29 mouse cellular contexts compared by ENCODE assay signal in genomic region chr6:50457551-50458348, GRCm38 (mm10). TPM values are rescaled to one million over a fixed set of nuclear protein-coding genes. Genes with fewer than 3 reads are reported as not detected.
DNase-seq lines count a peak whose midpoint lies in the region; ATAC-seq and TF ChIP-seq lines count a peak whose summit lies in the region.
"Had no signal": no experiment of that assay in that cellular context is flagged by ENCODE, and none has a peak within 500 bp of the region (broad histone marks: within the 10 kb centered on the region; RNA-seq: fewer than 3 reads in every experiment).

No protein-coding gene starts in this region.

- DNase-seq in heart, adult 11 months: peak; percentile 63
- DNase-seq in heart, adult 18-20 months: no peak
- DNase-seq in lung, postnatal 0 days (ENCODE audit: low spot score): peak; percentile 32
- no peak for DNase-seq in lung, adult 2 months
- no peak for DNase-seq in layer of hippocampus, postnatal 14 days (ENCODE audit: low spot score in 2 of 2)
- no peak for DNase-seq in gastrocnemius, adult 8-10 months (ENCODE audit: low spot score in 2 of 2)
- no peak for DNase-seq in right cerebral cortex, postnatal 25 days
- DNase-seq: adrenal gland, adult 8-10 months; gastrocnemius, adult 2 months; kidney, adult 18-20 months; kidney, postnatal 4 days; layer of hippocampus, adult 9-11 months; liver, embryonic 13.5 days; lung, embryonic 14.5 days; right cerebral cortex, adult 18-20 months; right cerebral cortex, postnatal 4 days; thymus, postnatal 14 days had no signal

- no peaks in the 10 kb centered on the region for H3K27me3 ChIP-seq in lung, postnatal 0 days (replicated peaks; ENCODE audit: insufficient read depth, low read length)
- H3K27me3 ChIP-seq: embryonic facial prominence, embryonic 13.5 days; heart, embryonic 15.5 days; megakaryocyte, embryonic 14.5 days; neural tube, embryonic 12.5 days had no signal

- no peak for TF ChIP-seq POLR2A in lung, adult 2 months (IDR thresholded peaks at IDR 0.05; ENCODE audit: borderline replicate concordance, extremely low read depth, low read depth, low read length)

- no peak for TF ChIP-seq CTCF in lung, postnatal 0 days (IDR thresholded peaks at IDR 0.05)
- no peak for TF ChIP-seq CTCF in lung, adult 2 months (IDR thresholded peaks at IDR 0.05; ENCODE audit: insufficient read depth, low read length)

- no peak overlapping the region for H3K27ac ChIP-seq in lung, postnatal 0 days (ENCODE audit: low read length)
- peak overlapping the region; percentile 66 for H3K27ac ChIP-seq in macrophage
- H3K27ac ChIP-seq: embryonic facial prominence, embryonic 13.5 days; forebrain, embryonic 10.5 days; heart, embryonic 10.5 days; heart, embryonic 15.5 days; left cerebral cortex, adult 2 months; limb, embryonic 12.5 days; liver, embryonic 13.5 days; midbrain, embryonic 12.5 days; neural tube, embryonic 12.5 days had no signal

- no peaks in the 10 kb centered on the region; the same call in 1 of the 2 replicates for H3K4me1 ChIP-seq in lung, postnatal 0 days (ENCODE audit: insufficient read depth, low read depth, low read length)
- peaks cover 7% of the 10 kb centered on the region for H3K4me1 ChIP-seq in lung, adult 2 months (ENCODE audit: control insufficient read depth, insufficient read depth, low read length)

- H3K36me3 ChIP-seq in lung, postnatal 0 days (ENCODE audit: insufficient read depth, low read length): no peaks in the 10 kb centered on the region
- H3K36me3 ChIP-seq in macrophage (ENCODE audit: inconsistent target): no peaks in the 10 kb centered on the region
- H3K36me3 ChIP-seq: embryonic facial prominence, embryonic 13.5 days; forebrain, embryonic 10.5 days; G1E; heart, embryonic 10.5 days; heart, embryonic 15.5 days; limb, embryonic 12.5 days; liver, embryonic 13.5 days; midbrain, embryonic 12.5 days; neural tube, embryonic 12.5 days had no signal

- H3K4me3 ChIP-seq in lung, postnatal 0 days (ENCODE audit: low read depth, low read length): no peak overlapping the region
- H3K4me3 ChIP-seq in lung, adult 2 months (replicated peaks; ENCODE audit: extremely low read depth, low read depth, low read length): no peak overlapping the region
- H3K4me3 ChIP-seq in macrophage (ENCODE audit: inconsistent target): no peak overlapping the region
- H3K4me3 ChIP-seq: embryonic facial prominence, embryonic 13.5 days; forebrain, embryonic 10.5 days; gastrocnemius, adult 2 months; heart, embryonic 10.5 days; heart, embryonic 15.5 days; left cerebral cortex, adult 2 months; limb, embryonic 12.5 days; liver, embryonic 13.5 days; midbrain, embryonic 12.5 days; neural tube, embryonic 12.5 days had no signal

- no peak overlapping the region for H3K4me2 ChIP-seq in lung, postnatal 0 days (replicated peaks; ENCODE audit: low read depth, low read length)
- H3K4me2 ChIP-seq: embryonic facial prominence, embryonic 13.5 days; heart, embryonic 15.5 days; liver, embryonic 13.5 days; lung, embryonic 14.5 days; midbrain, embryonic 12.5 days; neural tube, embryonic 12.5 days had no signal

- ATAC-seq in lung, postnatal 0 days: no peak
- ATAC-seq: forebrain, embryonic 16.5 days had no signal

- TF ChIP-seq EP300 in lung, postnatal 0 days (IDR thresholded peaks at IDR 0.05): no peak

- H3K79me2 ChIP-seq in macrophage (ENCODE audit: inconsistent target): peaks cover 16% of the 10 kb centered on the region

- H3K9ac ChIP-seq in lung, postnatal 0 days (replicated peaks; ENCODE audit: low read depth): no peak overlapping the region
- H3K9ac ChIP-seq: embryonic facial prominence, embryonic 13.5 days; heart, embryonic 15.5 days; limb, embryonic 12.5 days; liver, embryonic 13.5 days; lung, embryonic 14.5 days; midbrain, embryonic 12.5 days; neural tube, embryonic 12.5 days had no signal

- WGBS in lung, postnatal 0 days: 76% methylated on average over 12 of the region's 12 CpGs
- 74% methylated on average over 12 of the region's 12 CpGs for WGBS in lung, adult 2 months
- WGBS in macrophage (ENCODE audit: missing documents): 45% methylated on average over 12 of the region's 12 CpGs

- no peaks in the 10 kb centered on the region for H3K9me3 ChIP-seq in lung, postnatal 0 days (ENCODE audit: low read length)
- H3K9me3 ChIP-seq: embryonic facial prominence, embryonic 13.5 days; forebrain, embryonic 10.5 days; G1E; heart, embryonic 10.5 days; heart, embryonic 15.5 days; limb, embryonic 12.5 days; liver, embryonic 13.5 days; megakaryocyte, embryonic 14.5 days; midbrain, embryonic 12.5 days; neural tube, embryonic 12.5 days had no signal

RNA-seq across cellular contexts. Expression of gene Osbpl3, which starts 1.7 kb away (rescaled TPM):
- 10 to 100 TPM; 23.9 to 25.5 TPM for total RNA-seq in heart, adult 18-20 months (2021)
- 4.7 TPM in 2 replicates for polyA plus RNA-seq in lung, postnatal 0 days (2015; fragmentation: Nextera tagmentation; extraction: Ambion mirVana)
- polyA plus RNA-seq in lung, adult 2 months (2012; rRNA removed): 4.1 and 6.7 TPM in 2 replicates
- total RNA-seq in macrophage (2018; cell fraction: chromatin; rRNA removed): 100 to 1,000 TPM in 7 of 26 experiments, 10 to 100 TPM in 19; 21.8 to 525 (median 68.2) TPM
- 10 to 100 TPM in 14 of 26 experiments, 1 to 10 TPM in 12; 5.2 to 58.1 (median 15.3) TPM for total RNA-seq in macrophage (2018; cell fraction: cytosol; rRNA removed)
- total RNA-seq in macrophage (2018; cell fraction: nucleus; rRNA removed): 100 to 1,000 TPM in 6 of 26 experiments, 10 to 100 TPM in 20; 15.5 to 309 (median 53.5) TPM
- polyA plus RNA-seq in macrophage (2018): 4.4 to 14.6 TPM (median 4.7 TPM) in 3 replicates
- total RNA-seq in layer of hippocampus, postnatal 14 days (2021): 10 to 100 TPM; 14.3 to 15.2 TPM
- 1 to 10 TPM; 1.7 to 3.2 (median 2.3) TPM for total RNA-seq in gastrocnemius, adult 8-10 months (2022)
- polyA plus RNA-seq: G1E had no signal

Comparison
In these comparisons a context has a peak if more than half of its experiments do, and no peak if none do; other contexts are left out.
1. DNase-seq: peak in heart, adult 11 months (single experiment) and lung, postnatal 0 days (single experiment); none in heart, adult 18-20 months (0 of 2), lung, adult 2 months (single experiment), layer of hippocampus, postnatal 14 days (0 of 2), gastrocnemius, adult 8-10 months (0 of 2) and right cerebral cortex, postnatal 25 days (single experiment).